Mouse (Mus musculus) adrenal gland, postnatal 25 days (tissue): ENCODE results near the gene Tmem231. TPM values are rescaled to one million over a fixed set of nuclear protein-coding genes. Genes with fewer than 3 reads are reported as not detected.
A peak's percentile ranks its signal among the peaks of the same experiment; 100 is the strongest.

Experiments
- DNase-seq: peaks from one replicate; pipeline ENCODE4 v3.0.0; 2021; ENCODE audit warnings: mixed read lengths
- total RNA-seq: library from RNA; stranded (reverse); gene quantifications from 2 replicates; pipeline ENCODE4 v1.2.3, GENCODE M21; 2021

Tmem231 gene
- total RNA-seq, 1 experiment from 2014 or later, result 7.3 TPM

DNA sequence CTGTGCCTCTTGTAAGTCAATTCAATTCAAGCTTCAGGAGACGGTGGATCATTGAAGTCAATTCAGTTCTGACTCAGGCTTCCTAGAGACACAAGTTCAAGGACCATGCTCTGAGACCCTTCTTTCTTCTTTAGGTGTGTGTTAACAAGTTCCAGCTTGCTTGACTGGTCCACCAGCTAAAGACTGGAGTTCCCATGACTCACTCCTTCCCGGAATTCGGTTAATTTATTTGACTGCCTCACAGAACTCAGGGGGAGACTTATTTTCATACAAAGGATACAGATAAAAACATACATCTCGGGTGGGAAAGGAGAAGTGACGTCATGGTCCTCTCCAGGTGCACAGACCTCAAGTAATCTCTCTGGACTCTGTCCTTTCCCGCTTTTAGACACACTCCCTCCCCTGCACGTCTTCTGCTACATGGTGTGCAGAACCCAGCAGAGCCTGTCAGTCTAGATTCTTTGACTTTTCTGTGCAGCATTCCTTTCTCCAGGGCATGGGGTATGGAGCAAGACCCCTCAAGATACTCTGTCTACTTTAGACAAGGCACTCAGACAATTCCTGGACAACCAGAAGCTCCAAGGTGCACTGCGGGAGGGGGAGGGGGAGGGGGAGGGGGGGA lies 28.1 kb downstream of the Tmem231 start:
- DNase-seq, result no peak

DNA sequence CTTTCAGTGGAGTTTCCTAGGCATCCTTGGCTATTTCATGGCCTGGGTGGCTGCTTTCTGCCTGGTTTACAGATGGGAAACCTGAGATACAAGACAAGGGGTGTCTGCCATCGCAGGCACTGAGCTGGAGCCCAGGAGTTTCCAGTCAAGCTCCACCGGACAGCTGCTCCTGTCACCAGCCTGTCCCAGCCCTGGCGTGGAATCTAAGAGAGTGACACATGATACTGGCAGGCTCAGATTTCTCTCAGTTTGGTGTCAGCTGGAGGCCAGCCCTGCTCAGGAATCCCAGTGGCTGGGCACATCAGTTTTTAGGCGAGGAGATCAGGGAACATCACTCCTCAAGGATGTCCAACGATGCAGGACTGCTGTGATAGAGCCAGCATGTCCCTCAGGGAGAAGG lies 31.6 kb downstream of the Tmem231 start:
- no peak for DNase-seq

DNA sequence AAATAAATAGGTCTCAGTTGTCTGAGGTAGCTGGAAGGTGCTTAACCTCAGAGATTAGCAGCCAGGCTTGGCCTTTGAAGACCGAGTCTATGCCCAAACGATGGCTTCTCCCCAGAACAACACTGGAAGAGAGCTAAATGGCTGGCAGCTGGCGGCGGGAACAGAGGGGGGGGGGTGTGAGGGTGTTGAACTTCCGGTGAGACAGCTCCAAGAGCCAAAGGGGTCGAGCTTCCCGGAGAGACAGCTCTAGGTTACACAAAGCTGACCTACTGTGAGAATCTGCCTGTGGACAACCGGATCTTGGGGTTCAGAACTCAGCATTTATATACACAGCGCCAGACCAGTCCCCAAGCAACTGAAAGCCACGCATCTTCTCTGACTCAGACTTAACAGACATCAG lies 35.1 kb downstream of the Tmem231 start:
- no peak for DNase-seq

DNA sequence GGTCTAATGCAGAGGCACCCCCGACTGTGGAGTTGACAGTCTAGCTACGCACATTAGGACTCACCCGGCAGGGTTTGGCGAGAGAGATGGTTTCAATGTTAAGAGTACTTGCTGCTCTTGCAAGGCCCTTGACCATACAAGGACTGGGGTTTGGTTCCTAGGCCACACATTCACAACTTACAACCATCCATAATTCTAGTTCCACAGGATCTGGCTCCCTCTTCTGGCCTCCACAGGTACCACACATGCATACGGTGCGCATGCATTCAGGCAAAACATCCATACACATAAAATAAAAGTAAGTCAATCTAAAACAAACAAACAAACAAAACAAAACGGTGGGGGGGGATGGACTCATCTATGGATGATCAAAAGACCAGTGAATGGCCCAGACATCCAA lies 38.7 kb downstream of the Tmem231 start:
- no peak for DNase-seq

DNA sequence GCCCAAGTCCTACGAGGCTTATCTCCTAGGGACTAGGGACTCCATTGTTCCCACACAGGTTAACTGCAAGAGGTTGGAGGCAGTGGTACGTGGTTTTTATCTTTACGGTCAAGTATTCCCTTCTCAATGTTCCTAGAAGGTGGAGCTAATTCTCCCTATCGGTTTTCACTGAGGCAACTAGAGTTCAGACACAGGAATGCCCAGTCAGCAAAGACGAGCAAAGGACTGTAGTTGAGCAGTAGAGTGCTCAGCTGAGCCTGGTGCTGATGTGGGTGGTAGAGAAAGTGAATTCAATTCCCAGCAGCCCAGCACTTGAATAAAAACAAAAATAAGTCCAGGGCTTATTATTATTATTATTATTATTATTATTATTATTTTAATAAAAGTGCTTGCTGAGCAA lies 41.1 kb downstream of the Tmem231 start:
- DNase-seq, result no peak

DNA sequence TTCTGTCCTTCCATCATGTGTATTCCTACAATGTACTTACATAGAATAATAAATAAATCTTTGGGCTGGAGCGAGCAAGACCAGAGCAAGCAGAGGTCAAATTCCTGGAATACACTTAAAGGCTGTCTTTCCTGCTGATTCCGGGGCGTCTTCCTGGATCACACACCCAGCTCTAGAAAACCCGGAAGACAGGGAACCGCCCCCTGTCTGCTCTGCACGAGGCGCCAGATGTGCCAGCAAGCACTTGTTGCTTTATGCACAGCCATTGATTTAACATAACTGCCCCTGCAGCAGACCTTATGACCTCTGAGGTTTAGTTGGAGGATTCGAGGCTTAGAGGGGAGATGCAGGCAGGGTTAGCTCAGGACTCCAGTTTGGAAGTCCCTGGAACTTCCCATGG lies 41.7 kb downstream of the Tmem231 start:
- DNase-seq, result no peak

DNA sequence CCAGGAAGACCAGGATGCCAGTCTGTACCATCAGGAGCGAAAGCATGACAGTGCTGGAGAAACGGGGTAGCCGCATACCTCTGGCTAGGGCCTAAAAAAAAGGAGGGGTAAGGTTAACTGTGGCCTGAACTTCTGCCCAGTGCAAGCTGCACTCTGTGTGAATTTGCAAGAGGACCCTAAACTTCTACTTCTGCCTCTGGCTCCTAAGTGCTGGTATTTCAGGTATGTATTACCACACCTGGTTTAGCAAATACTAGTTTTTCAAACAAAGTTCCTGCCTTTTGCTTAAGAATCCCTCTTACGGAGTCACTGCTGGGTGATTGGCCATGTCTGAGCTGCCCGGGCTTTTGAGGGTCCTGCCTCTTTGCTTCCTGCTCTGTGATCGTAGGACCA lies 42.8 kb downstream of the Tmem231 start:
- no peak for DNase-seq

DNA sequence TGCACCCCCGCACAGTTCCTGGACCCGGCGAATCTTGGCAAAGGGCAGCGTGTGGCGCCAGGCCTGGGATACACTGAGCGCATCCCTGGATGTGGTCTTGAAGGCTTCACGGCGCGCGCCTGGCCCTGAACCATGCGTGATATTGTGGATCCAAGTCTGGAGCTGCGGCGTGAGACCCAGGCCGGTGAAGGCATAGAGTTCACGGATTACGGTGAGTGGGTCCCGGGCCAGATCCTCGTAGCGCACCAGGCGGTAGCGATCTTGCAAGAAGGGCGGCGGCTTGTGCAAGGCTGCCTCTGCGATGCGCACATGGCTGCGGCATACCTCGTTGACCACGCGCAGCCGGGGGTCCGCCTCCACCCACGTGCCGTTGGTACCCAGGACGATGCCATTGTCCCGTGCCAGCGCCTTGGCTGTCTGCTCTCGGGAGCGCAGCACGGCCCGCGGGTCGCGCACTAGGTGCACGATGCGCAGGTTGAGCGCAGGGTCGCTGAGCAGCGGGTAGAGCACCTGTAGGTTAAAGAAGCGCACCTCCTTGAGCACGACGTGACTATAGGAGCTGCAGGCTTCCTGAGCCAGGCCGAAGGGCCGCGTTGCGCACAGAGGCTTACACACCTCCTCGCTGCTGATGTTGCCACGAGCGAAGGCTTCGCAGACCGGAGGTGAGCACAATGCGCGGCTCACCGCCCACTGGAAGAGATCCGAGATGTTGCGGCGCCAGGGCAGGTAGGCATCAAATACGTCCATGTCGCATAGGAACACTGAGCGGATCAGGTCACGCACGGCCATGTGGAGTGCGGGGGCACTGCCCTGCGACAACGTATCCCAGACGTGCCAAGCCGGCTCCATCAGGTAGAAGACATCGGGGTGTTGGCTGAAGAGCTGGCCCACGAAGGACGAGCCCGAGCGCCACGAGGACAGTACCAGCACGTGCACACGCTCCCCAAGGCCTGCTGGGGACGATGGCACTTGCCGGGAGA lies 43.5 kb downstream of the Tmem231 start:
- no peak for DNase-seq

DNA sequence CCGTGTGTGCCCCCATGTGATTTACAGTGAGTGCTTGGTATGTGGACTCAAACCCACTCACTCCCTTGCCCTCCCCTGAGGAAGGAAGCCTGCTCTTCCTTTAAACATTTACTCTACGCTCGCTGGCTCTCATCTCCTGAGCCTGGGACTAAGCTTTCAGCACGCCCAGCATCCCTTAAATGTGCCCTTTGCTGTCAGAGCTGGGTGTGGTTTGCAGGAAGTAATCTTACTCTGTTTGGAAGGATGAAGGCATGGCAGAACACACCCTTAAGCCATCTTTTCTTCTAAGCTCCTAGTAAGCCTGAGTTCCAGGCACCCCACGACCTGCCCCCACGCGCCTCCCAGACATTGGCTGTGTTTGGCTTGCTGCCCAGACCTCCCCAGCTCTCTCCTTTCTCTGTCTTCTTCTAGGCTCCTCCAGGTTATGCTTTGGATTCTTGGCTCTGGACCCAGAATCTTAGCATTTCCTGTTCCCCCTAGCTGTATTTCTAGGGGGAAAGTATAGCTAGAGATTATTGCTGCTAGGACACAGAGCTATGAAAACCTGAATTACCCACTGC lies 45.5 kb downstream of the Tmem231 start:
- DNase-seq, result no peak

DNA sequence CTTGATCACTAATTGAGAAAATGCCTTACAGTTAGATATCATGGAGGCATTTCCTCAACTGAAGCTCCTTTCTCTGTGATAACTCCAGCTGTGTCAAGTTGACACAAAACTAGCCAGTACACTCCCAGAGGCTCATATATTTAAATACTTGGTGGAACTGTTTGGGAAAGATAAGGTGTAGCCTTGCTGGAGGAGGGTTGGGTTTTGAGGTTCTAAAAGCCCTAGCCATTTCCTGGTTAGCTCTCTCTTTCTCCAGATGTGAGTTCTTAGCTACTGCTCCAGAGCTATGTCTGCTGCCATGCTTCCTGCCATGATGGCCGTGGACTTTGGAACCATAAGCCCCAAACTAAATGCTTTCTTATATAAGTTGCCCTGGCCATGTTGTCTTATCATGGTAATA lies 46.2 kb downstream of the Tmem231 start:
- no peak for DNase-seq

DNA sequence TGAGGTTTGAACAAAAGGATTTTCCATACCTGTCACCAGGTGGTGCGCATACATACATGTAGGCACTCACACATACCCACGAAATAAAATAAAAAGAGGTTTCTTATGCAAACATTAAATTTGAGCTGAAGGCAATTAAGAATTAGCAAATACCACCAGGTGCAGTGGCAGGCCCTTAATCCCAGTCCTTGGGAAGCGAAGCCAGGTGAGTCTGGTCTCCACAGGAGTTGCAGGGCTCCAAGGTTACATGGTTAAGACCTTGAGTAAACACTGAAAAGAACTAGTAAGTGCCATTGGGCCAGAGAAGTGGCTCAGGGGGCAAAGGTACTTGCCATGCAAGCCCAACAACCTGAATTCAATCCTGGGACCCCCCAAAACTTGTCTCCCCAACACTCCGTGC lies 50.1 kb downstream of the Tmem231 start:
- no peak for DNase-seq

DNA sequence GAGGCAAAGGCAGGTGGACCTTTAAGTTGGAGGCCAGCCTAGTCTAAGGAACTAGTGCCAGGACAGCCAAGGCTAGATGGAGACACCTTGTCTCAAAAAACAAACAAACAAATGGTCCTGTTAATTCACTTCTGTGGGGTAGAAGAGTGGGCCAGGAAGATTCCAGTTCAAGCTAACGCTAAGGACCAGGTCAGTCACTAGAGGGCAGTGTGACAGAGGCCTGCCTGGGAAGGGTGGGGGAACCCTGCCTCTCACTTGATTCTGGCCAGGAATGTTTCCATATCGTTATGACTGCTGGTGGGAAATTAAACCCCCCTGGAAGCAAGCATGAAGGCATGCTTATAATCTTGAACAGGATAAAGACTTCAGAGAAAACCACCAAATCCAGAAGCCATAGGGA lies 52.1 kb downstream of the Tmem231 start:
- DNase-seq, result peak; percentile 56

DNA sequence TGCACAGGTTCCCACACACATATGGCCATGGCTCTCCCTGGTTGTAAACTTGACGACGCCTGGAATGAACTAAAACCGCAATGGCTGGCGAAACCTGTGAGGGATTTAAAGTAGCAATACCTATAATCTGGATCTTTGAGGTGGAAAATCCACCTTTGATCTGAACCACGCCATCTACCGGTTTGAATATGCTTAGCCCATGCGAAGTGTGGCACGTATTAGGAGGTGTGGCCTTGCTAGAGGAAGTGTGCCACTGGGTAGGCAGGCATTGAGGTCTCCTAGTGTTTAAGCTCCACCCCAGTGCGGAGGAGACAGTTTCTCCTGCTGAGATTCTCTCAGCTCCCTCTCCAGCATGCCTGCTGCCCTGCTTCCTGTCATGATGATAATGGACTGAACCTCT lies 56.0 kb downstream of the Tmem231 start:
- no peak for DNase-seq

DNA sequence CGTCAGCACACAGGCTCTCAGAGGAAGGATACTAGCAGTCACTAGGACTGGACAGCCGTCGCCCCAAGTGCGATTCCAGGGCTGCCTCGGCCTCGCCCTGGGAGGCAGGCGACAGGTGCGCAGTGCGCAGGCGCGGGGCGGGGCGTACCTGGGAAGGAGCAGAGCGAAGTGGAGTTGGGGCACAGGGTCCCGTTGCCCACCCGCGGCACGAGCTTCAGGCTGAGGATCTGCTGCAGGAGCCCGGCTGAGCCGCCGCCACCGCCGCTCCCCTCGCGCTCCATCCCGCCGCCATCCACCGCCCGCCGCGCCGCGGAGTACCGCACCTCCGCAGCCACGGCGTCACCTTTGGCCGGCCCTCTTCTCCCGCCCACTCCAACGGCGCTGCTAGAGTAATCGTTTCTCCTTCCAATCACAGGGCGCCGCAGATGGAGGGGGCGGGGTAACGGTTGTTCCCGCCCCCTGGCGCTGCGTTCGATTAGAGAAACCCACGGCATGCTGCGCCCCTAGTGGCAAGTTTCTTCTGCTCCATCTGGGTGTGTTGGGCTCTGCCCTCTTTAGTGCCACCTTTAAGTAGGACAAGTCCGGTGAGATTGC lies 57.2 kb downstream of the Tmem231 start, which contains the start of gene Tmem170:
TSS of gene Tmem170 (minus strand) at position 396 of the 594 bp plus-strand sequence.
- peak; percentile 96 for DNase-seq

DNA sequence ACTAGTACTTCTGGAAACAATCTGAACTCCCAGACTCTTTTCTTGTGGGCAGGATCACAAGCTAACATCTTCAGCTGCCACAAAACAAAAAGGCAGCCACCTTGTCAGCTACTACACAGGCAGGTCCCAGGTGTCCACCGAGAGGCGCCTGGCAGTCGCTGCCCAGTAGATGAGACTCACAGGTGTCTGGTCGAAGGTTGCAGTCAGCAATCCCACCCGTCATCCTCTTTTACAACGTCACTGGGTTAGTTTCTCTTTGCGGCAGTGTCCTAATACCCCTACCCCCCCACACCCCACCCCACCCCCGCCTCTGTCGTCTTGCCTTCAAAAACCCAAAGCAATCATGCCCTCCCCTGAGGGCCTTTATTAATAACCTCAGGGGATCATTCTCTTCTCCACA lies 57.9 kb downstream of the Tmem231 start:
- no peak for DNase-seq

DNA sequence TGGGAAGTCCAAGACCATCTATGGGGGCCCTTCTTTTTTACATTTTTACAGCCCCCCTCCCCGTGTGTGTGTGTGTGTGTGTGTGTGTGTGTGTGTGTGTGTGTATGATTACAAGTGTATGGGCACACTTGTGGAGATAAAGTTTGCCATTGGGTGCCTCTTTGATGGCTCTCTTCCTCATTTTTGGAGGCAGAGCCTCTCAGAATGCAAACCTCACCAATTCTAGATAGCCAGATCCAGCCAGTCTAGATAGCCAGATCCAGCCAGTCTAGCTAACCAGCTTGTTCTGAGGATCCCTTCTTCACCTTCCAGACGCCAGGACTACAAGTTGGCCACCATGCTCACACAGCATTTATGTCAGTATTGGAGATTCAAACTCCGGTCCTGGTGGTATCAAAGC lies 62.4 kb downstream of the Tmem231 start:
- DNase-seq, result no peak

DNA sequence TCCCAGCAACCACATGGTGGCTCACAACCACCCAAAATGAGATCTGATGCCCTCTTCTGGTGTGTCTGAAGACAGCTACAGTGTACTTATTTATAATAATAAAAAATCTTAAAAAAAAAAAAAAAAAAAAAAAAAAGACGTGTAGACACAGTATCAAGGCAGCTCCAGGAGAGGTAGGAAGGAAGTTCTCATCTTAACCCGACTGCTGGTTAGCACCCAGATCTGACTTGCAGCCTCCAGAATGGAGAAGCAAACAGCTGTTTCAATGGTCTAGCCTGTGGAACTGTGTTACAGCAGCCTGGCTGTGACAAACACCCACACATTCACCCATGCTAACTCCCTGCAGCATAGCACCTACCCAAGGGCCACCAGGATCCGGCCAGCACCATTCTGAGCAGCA lies 63.3 kb downstream of the Tmem231 start:
- DNase-seq, result no peak

DNA sequence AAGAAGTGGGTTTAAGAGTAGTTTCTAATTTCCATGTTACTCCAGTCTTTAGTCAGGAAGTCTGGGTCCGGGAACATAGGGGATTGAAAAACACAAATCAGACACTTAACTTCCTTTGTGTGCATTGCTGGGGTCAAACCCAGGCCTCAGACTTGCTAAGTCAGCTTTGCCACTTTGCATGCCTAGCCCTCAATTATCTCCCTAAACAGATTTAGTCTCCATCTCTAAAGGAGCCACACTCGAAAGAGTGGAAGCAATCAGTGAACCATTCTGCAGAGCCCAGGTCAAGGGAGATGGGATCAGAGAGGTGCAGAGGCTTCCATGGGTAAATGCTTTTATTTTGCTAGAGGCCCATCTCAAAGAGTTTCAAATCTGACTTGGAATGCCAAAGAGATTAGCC lies 65.0 kb downstream of the Tmem231 start:
- DNase-seq, result no peak

DNA sequence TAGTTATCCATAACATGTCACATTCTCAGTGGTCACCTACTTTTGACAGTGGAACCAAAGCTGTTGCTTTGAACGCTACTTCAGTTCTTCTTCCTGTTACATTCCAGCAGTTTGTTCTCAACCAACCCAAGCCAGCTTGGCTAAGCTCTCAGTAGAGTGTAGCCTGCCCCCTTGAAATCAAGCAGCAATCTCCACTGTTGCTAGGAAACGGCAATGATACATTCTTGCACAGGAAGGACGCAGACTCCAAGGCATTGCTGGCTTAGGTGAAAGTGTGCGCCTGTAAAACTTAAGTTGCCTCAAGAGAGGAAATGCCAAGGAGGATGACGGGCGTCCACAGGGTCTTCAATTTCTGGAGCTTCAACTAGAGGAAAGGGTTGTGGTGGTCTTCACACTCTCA lies 67.8 kb downstream of the Tmem231 start:
- DNase-seq, result no peak

DNA sequence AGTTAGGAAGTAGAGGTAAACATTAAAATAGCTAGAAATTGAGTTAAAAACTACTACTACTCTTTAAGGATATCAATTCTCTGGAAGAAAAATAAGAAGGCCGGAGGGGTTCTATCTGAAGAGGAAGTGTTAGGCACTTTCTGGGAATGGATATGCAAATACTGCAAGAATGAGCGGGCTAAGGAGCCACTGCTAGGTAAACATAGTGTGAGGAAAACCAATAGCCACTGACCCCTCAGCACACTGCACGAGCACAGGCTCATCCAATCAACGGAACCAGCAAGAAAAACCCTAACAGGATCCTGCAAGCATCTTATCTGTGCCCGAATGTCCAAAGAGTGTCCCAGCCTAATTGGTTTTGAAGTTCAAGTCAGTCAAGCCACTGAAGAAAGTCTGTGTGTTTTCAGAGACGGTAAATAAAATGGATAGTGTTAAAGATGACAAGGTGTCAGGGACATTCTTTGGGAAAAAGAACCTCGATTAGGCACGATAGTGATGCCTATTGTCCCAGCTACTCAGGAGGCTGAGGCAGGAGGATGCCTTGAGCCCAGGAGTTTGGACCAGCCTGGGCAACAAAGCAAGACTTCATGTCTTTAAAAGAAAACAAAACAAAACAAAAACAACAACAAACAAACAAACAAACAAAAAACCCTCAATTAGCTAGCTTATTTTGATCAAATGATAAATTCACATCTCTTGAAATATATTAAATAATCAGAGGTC lies 68.4 kb downstream of the Tmem231 start:
- DNase-seq, result no peak

DNA sequence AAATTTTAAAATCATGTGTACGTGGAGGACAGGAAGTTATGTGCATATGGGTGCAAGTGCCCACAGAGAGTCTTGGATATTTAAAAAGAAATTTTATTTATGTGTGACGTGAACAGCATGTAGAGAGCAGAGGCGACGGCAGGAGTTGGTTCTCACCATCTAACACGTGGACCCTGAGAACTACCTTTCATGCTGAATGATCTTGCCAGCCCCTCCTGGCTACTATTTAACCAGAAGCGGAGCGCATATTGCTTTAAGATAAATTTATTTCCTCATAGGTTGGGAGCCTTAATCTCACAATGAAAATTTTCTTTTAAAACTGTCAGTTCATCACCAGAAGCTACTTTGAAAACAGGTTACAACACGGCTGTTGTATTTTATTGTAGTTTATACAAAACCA lies 69.0 kb downstream of the Tmem231 start:
- no peak for DNase-seq

DNA sequence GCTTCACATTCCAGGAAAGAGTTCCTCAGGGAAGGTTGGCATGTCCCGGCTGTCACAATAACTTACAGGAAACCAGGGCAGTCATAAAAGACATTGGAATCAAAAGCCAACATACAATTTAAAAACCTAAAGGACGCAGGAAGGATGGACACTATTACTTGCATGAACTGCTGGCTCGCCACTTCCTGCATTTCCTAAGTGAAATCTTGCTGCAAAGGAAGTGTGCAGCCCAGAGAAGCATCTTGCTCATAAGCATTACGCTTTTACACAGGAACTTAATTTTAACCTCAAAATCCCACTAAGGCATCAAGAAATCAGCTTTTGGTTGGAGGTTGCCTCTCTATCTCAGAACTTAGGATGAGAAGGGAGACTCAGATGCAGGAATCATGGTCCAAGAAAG lies 70.4 kb downstream of the Tmem231 start:
- no peak for DNase-seq
